Mouse (Mus musculus) granulocyte monocyte progenitor cell, adult 5-6 weeks (primary cell): ENCODE measurements around the gene Lrat. TPM values are rescaled to one million over a fixed set of nuclear protein-coding genes. Genes with fewer than 3 reads are reported as not detected.

Source experiments
- ATAC-seq: replicated peaks from 2 replicates; pipeline ENCODE4 v1.8.0; 2016; ENCODE audit warnings: mild to moderate bottlenecking, moderate TSS enrichment, inconsistent platforms; ENCODE audit not compliant: poor library complexity, severe bottlenecking
- total RNA-seq, 2 experiments: library from RNA; stranded (forward) in 1 of 2; stranded (reverse) in 1 of 2; fragments of 200-712, 200-1000 nt in 1 of 2; fragments of >200 nt in 1 of 2; fragmentation: Nextera tagmentation in 1 of 2; gene quantifications; 2 replicates each; pipeline ENCODE4 v1.2.3; 2014 to 2017

Gene Lrat
- total RNA-seq (2014; fragmentation: Nextera tagmentation) (0.04 TPM in 1 of 2 replicates, not detected in the other), total RNA-seq (2017) (not detected in 2 replicates)

- ATAC-seq: peak; percentile 52
These were observed at the start of gene Lrat for GRCm38 (mm10) chr3:82903613-82904205. Lrat (minus strand) TSS chr3:82903973.

DNA sequence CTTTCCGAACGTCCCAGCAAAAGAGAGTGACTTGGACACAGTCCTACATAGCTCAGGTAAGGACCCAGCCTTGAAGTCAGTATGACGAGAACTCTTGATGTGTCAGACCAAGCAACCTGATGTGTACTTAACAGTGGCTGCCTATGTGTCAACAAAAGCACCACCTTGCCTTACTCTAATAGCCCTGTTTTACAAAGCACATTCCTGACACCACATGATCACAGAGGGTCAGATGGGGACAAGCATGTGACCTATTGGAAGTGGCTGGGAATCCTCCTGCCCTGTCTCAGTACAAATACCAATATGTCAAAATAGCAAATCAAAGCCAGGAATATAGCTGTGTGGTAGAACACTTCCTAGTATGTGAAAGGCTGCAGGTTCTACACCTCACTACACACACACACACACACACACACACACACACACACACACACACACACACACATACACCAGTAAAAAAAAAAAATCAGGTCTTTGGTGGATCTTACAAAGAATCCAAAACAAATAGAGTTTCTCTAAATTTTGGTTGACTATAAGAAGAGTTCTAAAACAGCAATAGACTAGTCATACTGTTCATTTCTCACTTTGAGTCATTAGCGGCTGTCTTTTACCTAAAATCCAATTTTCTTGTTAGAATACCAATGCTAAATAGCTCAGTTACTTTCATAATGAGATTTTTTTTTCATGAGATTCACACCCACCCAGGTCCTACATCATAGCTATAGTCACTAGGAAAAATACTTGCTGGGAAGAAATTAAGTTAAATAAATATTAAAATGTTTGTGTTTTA lies 48.6 kb upstream of the Lrat start:
- no peak for ATAC-seq

- no peak for ATAC-seq
These were observed 46.9 kb upstream of the Lrat start for GRCm38 (mm10) chr3:82950639-82951038.

GRCm38 (mm10) chr3:82950208-82950607 lies 46.4 kb upstream of the Lrat start:
- ATAC-seq: no peak

- ATAC-seq: no peak
These were observed 42.8 kb upstream of the Lrat start for GRCm38 (mm10) chr3:82946375-82947107.

- ATAC-seq: no peak
These were observed 24.1 kb upstream of the Lrat start for GRCm38 (mm10) chr3:82927917-82928316.

DNA sequence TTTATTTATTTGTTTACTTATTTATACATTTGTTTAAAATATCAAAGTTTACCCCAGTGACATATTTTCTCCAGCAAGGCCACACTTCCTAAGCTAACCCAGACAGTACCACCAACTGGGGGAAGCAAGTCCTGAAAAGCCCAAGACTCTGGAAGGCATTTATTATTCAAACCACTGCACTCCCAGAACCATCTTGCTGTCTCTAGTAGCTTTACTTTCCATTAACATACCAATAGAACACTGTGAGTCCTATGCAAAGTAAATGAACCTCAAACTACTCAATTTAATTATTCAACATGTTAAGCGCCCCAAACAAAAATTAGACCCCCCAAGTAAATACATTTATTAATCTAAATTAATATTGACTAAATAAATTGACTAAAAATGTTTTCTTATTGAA lies 11.9 kb upstream of the Lrat start:
- no peak for ATAC-seq

- no peak for ATAC-seq
These were observed 4.9 kb upstream of the Lrat start for GRCm38 (mm10) chr3:82908671-82909070.

GRCm38 (mm10) chr3:82904211-82904908 lies 587 bp upstream of the Lrat start:
- ATAC-seq: no peak

DNA sequence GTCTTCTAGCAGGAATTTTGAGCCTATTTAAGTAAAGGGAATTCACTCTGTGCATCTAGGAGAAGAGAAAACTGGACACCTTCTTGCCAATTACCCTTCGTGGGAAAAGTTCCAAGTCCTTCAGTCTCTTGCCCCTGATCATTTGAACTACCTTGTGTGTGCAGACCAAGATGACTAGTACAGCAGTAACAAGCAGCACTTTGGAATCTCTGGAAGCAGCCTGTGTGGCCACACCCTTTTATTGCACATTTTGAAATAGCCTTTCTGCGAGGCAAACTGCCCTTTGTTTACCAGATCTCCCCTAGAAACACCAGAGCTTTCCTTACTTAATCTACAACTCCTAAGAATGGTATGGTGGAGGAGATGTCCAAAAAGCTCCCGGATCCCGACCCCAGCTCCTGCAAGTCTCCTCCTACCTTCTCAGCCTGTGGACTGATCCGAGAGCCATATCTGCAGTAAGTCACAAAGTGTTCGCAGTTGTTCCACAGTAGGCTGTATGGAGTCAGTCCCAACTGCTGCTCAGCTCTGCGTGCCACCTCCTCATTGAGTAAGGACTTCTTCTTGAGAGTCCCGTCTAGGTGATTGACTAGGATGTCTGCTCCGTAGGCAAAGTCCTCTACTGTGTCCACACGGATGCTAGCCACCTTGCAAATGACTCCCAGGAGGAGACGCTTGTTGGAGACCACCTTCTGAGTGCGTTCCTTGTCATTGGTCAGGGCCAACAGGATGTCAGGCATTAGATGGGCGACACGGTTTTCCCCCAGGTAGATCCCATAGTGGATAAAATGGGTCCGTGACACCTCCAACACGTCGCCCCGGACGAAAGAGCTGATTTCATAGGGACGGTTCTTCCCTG lies 788 bp downstream of the Lrat start:
- ATAC-seq: no peak

GRCm38 (mm10) chr3:82888842-82889241 lies 14.9 kb downstream of the Lrat start:
- no peak for ATAC-seq

DNA sequence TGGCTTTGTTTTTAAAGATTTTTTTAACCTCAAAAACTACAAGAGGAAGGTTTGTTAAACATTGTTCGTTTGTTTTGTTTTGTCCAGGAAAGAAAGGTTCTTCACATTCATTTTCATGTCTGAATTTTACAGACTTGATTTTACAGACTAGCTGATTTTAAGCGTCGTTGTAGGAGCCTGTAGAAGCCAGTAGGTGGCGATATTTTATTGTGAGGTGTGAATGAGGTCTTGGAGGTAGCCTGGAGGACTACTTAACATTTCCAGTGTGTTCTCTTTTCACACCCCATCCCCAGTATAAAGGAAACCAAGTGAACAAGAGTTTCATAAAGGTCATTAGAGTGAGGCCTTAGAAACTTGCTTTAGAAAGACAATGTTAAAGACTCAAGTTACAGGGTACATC lies 26.5 kb downstream of the Lrat start:
- peak; percentile 50; the same call in 1 of the 2 replicates for ATAC-seq

DNA sequence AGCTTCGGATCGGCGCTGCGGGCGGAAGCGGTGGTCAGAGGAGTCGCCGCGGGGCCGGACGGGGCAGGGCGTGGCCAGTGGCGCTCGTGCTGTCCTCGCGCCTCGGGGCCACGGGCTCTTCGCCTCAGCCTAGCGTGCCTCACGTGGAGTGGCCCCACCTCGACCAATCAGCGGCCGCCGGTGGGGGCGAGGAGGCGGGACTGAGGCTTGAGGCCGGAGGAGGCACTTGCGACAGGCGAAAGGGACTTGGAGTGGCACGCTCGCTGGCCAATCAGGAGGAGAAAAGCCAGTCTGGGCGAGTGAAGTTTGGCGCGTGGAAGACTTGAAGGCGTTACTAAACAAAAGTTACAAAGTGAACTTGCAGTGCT lies 27.4 kb downstream of the Lrat start, which contains the start of gene Rbm46:
Rbm46 (minus strand) TSS at position 112 of the 368 bp plus-strand sequence.
- ATAC-seq: peak; percentile 75

DNA sequence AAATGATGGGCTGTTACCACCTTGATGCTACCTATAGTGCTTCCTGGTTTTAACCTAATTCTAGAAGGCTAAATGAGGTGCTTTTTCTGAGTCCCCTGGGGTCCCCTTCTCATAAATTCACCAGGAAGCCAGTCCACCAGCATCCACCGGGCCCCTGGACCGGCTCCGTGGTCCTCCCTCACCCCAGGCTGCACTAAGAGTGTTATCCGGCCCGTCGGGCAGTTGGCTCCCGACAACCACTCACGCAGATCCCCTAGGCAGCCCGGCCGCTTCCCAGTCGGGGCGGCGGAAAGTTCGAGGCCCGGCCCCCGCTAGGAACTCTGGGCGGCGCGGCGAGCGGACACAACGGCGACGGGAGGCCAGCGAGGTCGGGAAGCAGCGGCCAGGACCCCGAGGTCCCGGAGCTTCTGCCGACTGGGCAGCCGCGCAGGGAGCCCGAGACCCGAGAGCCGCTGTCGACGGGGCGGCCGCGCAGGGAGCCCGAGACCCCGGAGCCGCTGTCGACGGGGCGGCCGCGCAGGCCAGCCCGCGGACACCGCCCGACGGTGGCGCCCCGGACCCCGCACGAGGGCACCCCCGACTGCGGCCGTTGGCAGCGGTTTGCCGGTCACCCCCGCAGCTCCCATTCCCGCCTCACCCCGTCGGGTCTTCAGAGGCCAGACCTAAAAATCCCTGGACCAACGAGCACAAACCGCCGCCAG lies 28.0 kb downstream of the Lrat start:
- no peak for ATAC-seq

GRCm38 (mm10) chr3:82857414-82858077 lies 46.2 kb downstream of the Lrat start:
- ATAC-seq: no peak; the same call in 1 of the 2 replicates
